Mouse (Mus musculus) fat pad, adult 2 months (tissue): Measurements from ENCODE around the gene Ugt1a2.

Experiments used
- DNase-seq: peaks from one replicate; pipeline ENCODE4 v3.0.0-alpha.2; 2011; ENCODE audit warnings: low read depth, low spot score; ENCODE audit errors: extremely low read depth

Ugt1a2 gene

GRCm38 (mm10) chr1:88256886-88257663 lies 56.7 kb downstream of the Ugt1a2 start:
- no peak for DNase-seq

DNA sequence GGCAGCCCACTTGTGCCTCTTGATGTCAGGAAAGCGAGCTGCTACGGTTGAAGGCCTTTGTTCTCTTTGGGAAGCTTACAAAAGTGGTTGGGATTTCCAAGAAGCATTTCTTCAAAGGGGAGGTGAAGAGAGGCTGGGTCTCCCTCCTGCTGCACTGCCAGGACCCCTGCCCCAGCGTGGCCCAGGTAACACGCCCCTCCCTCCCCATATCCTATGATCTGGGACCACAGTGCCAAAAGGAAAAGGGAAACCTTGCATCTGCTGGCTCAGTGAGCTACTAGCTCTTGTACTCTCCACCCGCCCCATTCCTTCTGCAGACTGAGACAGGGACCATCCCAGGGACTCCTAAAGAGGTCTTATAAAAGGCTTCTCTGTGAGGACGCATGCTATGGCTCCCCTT lies 57.3 kb downstream of the Ugt1a2 start:
- no peak for DNase-seq

DNA sequence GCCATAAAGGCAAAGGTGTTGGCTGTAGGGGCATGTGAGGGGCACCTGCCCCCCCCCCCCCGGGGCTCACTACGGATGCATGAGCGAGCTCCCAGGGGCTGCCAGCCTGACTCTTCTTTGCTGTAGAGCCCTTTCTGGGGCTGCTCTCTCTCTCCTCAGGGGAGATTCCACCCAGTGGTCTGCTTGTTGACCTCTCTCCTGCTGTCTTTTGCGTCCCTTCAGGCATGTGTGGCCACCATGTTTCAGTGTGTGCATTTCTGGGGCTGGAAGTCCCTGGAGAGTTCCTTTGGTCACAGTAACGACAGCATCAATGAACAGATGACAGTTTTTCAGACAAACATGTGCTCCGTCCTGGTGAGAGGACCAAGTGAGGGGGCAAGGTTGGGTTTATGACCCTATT lies 58.0 kb downstream of the Ugt1a2 start:
- DNase-seq = no peak

GRCm38 (mm10) chr1:88258881-88259642 lies 58.7 kb downstream of the Ugt1a2 start:
- DNase-seq = no peak

- no peak for DNase-seq
Observed at GRCm38 (mm10) chr1:88259643-88260024, 59.2 kb downstream of the Ugt1a2 start.

DNA sequence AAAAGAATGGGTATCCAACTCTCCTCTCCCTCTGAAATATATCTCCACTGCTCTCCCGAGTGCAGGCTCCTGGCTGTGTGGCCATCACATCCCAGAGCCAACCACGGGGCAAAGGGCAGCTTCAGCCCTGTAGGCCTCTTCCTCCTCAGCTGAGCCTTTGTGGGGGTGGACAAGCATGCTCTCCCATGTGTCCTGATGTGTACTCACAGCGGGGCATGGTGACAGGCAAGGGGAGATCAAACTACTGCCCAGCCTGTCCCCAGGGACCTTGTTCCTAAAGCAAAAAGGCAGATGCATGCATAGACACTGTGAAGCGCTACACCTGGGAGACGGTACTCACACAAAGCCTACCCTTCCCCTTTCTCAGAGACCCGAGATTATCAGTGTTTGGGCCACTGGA lies 59.7 kb downstream of the Ugt1a2 start:
- DNase-seq = no peak

DNA sequence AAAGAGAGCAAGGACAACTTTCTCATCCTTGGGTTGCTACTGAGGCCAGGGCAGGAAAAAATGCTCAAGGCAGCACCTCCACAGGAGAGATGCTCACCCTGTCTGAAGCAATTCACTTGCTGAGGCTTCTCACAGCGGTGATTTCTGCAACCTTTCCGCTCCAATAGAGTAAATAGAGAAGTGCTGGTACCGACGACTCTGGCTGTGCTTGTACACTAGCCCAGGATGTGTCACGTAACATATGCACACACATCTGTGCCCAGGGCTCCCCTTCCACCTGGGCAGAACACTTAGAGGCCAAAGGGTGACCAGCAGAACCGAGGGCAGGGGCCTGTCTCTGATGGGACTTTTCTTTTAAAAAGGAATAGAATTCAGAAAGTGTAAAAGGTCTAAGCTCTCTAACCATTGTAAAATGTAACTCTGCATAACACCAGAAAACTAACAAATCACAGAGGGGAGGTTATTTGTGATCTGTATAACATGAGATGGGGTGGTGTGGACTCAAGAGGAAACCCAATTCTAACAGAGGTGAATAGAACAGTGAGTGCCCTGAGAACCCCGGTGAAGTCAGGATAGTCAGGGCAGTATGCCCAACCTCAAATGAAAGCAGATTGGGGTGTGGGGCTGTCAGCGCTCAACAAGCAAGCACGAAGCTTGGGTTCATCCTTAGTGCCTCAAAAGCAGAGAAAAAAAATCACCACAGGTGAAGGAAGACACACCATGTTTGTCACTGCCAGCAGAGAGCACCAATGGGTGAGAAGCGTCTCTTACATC lies 60.4 kb downstream of the Ugt1a2 start:
- DNase-seq = no peak

DNA sequence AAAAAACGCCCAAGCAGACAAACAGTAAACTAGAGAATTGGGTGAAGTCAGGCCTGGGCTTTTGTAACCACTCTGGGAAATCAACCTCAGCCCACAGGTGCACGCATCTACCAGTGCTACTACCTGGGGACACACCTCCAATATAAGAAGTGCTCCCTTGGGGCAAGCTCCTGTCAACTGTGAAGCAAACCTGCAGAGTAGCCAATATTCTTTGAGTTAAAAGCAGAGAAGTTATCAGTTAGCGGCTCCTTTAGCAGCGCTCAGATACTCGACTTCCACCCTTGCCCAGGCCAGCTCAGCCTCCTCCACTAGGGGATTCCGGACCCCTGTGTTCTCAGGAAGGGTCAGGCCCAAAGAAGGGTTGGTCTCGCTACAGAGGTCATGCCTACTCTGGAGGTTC lies 61.3 kb downstream of the Ugt1a2 start:
- DNase-seq = no peak

GRCm38 (mm10) chr1:88262255-88262654 lies 61.9 kb downstream of the Ugt1a2 start:
- peak; percentile 58 for DNase-seq

DNA sequence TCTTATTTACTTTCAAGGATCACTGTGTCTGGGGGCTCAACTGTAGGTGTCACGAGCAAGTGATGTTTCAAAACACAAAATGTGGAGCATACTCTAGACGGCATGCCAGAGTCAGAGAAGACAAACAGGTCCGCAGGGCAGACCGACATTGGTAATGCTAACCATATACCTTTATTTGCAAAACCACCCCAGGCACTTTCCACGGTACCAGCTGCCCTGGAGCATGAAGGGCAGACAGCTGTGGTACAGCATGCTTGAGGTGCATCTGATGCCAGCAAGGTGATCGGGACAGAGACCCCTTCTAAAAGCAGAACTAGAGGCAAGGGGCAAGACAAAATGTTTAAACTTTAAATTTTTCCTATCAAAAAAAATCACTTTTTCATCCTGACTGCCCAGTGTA lies 62.6 kb downstream of the Ugt1a2 start:
- DNase-seq = no peak

DNA sequence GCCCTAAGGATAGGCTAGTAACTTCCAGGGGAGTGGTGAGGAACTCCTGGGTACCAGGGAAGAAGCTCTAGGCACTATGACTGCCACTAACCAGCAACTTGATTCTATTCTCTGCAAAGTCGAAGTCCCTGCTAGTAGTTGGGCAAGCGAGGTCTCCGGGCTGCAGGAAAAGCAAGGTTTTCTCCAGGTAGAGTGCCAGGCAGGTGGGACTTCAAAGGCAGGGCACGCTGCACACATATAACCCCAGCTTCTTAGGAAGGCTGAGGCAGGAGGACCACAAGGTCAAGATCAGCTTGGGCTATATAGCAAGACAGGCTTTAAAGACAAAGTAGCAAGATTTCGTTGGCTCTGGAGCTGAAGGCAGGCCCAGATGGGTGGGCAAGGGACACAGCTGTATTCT lies 63.4 kb downstream of the Ugt1a2 start:
- no peak for DNase-seq

GRCm38 (mm10) chr1:88264237-88264868 lies 64.0 kb downstream of the Ugt1a2 start:
- DNase-seq = no peak

DNA sequence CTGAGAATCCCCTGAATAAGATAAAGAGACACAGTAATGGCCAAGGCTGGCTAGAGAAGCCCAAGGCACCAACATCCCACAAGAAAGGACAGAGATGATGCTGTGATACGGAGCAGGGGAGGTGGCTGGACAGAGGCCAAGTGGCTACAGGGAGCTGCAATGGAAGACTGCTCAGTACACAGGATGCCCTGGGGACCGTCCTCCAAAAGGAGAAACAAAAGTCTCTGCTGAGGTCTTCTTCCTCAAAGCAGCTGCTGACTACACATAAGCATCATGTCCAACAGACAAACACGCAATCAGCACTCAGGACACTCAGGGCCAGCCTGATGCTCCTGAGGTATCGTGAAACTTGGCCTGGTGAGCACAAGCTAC lies 64.5 kb downstream of the Ugt1a2 start:
- DNase-seq = no peak

DNA sequence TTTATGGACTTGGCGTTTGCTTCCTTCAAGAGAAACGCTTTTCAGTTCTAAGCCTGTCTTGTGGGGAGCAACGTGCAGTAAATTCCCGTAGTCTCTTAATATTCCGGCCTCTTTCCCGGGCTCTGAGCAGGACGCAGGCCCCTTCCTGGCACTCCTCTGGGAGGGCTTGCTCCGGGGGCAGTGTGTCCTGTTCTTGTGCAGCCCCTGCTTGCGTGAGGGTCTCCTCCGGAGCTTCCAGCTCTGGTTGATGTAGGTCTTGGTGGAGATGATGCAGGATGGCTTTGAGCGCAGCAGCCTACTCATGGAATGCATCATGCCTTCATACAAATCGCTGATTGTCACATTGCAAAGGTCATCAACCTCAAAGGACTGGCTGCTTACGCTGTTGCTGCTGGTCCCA lies 65.7 kb downstream of the Ugt1a2 start:
- DNase-seq = no peak

GRCm38 (mm10) chr1:88267489-88267888 lies 67.1 kb downstream of the Ugt1a2 start:
- no peak for DNase-seq

GRCm38 (mm10) chr1:88268070-88268469 lies 67.7 kb downstream of the Ugt1a2 start:
- DNase-seq = no peak
